Mouse (Mus musculus) left cerebral cortex, adult 9 months (tissue): Measurements from ENCODE around the gene Mlkl.

Experiments used
- DNase-seq, 2 experiments: peaks; one replicate each; pipeline ENCODE4 v3.0.0; 2022; ENCODE audit warnings: low spot score in 2 of 2

The Mlkl gene

GRCm38 (mm10) chr8:111337890-111338347 lies at the start of gene Mlkl:
Mlkl (minus strand) TSS chr8:111338177.
- no peak for DNase-seq

DNA sequence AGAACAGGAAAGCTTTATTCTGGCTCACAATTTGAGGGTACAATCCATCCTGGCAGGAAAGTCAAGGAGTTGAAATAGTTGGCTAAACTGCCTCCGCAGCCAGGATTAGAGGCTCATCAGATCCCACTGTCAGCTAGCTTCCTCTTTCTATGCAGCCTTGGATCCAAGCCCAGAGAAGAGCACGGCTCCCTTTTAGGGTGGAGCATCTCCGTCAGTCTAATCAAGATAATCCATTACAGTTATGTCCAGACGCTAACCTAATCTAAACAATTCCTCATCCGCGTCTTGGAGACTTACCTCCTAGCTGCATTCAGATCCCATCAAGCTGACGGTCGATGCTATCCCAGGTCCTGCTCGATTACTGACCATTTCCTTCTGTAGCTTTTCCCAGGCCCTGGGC lies 47.9 kb upstream of the Mlkl start:
- no peak for DNase-seq

GRCm38 (mm10) chr8:111384628-111385027 lies 46.7 kb upstream of the Mlkl start:
- DNase-seq = no peak

- peak in 1 of 2 experiments; percentile 34 for DNase-seq
Observed at GRCm38 (mm10) chr8:111375192-111375591, 37.2 kb upstream of the Mlkl start.

DNA sequence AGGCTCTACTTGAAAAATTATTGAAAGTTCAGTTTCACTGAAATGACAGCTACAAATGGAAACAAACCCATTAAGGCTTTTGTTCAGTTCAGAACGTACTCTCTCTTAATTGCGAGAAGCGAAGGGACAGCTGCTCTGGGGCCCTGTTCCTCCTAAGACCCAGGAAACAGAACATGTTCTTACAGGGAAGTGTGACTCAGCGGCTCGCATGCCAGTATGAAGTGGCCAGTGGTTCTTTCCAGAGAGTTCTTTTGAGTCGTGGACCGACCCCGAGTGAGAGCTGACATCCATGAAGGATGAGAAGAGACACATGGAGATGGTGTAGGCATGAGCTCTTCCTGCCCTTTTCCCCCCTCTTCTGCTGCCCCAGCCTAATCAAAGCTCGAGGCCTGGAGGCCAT lies 31.7 kb upstream of the Mlkl start:
- no peak for DNase-seq

- no peak for DNase-seq
Observed at GRCm38 (mm10) chr8:111367350-111367749, 29.4 kb upstream of the Mlkl start.

DNA sequence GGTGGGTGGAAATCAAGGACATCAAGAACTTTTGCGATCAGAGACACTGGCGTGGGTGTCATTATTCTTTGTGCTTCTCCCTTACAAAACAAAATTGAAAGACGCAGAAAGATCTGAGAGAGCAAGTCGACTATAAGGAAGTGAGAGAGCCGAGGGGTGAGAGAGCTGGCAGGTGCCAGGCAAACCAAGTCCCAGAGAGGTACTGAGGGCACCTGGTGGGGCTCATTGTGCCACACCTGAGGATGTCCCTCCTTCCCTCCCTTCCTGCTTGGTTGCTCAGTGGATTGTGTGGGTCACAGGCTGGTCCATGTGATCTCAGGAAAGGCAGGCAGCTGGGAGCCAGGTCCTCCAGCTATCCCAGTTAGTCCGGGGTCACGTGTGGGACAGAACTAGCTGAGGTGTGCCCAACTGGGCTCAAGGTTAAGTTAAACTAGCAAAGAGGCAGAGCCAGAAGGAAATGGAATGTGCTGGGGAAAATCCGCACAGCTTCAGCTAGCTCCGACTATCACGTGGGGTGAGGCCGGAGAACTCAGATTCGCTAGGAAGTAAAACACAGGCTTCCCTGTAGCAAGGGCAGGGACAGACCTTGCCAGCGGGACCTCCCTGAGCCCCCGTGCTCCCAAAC lies 28.7 kb upstream of the Mlkl start:
- no peak for DNase-seq

DNA sequence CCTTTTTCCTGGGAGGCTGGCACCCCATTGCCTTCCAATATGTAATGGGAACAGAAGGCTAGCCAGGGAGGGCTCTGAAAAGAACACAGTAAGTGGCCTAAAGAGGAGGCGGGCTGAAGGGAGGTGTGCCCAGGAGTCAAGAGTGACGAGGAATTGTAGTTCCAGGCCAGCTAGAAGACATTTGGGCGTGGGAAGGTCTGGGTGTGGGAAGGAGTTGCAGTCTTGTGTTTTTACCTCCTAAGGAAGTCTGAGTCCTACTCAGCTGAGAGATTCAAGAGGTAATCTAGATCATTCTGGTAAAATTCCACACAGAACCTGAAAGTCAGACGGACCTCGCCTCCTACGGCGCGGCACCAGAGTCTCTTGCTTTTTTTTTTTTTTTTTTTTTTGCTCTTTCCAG lies 25.5 kb upstream of the Mlkl start:
- DNase-seq = no peak

DNA sequence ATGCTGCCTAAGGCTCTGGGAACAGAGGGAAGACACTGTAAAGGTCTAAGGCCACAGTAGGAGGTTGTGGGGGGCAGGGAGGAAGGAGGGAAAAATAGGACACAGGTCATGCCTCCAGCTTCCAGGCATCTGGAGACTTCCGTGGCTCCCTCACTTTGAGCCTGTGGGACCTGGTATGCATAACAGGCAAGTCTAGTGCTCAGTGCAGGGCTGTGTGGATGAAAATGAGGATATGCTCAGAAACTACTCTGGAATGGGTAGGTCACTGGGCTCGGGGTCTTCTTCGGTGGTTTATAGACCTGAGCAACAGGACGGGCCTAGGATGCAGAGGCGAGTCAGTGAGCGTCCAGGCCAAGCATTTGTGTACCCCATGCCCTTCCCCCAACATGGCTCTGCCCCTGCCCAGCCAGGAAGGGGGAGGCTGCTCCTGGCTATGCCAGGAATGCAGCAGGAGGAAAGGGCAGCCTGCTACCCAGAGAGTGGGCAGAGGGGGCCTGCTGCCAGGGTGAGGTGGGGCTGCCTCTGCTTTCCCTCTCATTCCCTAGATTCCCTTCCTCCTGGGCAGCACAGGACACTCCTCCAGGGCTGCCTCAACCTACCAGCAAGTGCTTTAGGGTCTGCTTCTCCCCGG lies 22.7 kb upstream of the Mlkl start:
- DNase-seq = no peak

GRCm38 (mm10) chr8:111359936-111360335 lies 22.0 kb upstream of the Mlkl start:
- no peak for DNase-seq

DNA sequence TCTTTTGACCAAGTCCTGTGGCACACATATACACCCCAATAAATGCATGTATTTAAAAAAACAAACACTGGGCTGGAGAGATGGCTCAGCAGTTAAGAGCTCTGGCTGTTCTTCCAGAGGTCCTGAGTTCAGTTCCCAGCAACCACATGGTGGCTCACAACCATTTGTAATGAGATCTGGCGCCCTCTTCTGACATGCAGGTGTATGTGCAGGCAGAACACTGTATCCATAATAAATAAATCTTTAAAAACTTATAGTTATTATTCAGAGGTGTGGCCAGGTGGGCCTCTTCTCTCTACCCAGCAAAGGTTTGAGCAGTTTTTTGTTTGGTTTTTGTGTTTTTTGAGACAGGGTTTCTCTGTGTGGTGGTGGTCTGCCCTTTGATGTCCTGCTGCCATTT lies 20.9 kb upstream of the Mlkl start:
- no peak for DNase-seq

GRCm38 (mm10) chr8:111357433-111357832 lies 19.5 kb upstream of the Mlkl start:
- no peak for DNase-seq

- peak; percentile 66 to 71 for DNase-seq
Observed at GRCm38 (mm10) chr8:111353497-111353896, 15.5 kb upstream of the Mlkl start.

GRCm38 (mm10) chr8:111352289-111352688 lies 14.3 kb upstream of the Mlkl start:
- DNase-seq = no peak

DNA sequence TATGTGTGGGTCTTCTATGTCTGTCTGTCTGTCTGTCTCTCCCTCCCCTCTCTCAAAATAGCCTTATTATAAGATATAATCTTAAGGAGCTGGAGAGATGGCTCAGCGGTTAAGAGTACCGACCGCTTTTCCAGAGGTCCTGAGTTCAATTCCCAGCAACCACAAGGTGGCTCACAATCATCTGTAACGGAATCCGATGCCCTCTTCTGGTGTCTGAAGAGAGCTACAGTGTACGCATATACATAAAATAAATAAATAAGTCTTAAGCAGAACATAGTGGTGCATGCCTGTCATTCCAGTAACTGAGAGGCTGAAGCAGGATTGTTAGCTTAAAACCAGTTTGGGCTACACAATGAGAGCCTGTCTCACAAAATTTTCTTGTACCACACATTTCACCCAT lies 12.6 kb upstream of the Mlkl start:
- DNase-seq = no peak

- peak in 1 of 2 experiments; percentile 89 for DNase-seq
Observed at GRCm38 (mm10) chr8:111343225-111343624, 5.2 kb upstream of the Mlkl start.

DNA sequence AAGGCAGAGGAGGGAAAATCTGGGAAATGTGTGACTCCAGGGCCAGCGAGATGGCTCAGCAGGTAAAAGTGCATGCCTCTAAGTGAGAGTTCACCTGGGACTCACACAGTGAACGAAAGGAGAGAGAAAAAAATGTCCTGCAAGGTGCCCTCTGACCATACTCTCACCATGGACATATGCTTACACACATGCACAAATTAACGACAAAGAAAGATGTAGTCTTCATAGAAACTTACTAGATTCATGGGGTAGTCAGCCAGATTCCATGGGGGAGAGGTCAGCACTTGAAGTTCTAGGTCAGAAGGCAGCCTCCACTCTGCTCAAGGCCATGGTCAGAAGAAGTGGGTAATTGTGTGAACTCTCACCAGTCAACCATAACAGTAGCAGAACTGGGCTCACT lies 2.2 kb upstream of the Mlkl start:
- DNase-seq = no peak

GRCm38 (mm10) chr8:111338370-111339208 lies 612 bp upstream of the Mlkl start:
- DNase-seq = no peak

- no peak for DNase-seq
Observed at GRCm38 (mm10) chr8:111337311-111337889, 577 bp downstream of the Mlkl start.

- DNase-seq = no peak
Observed at GRCm38 (mm10) chr8:111336692-111337091, 1.3 kb downstream of the Mlkl start.

GRCm38 (mm10) chr8:111325222-111325790 lies 12.7 kb downstream of the Mlkl start:
- DNase-seq = no peak

DNA sequence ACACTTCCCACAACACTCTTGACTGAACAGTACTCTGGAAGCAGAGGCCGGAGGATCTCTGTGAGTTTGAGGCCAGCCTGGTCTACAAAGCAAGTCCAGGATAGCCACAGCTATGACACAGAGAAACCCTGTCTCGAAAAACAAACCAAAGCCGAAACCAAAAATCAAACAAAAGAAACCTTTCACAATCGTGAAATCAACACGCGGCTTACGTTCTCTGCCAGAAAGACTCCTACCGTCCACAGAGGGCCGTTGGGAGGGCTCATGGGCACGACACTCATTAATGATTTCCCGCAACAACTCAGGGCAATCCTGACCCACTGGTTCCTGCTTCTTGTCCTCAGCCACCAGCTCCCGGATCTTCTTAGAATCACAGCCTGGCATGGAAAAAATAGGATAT lies 23.2 kb downstream of the Mlkl start:
- no peak for DNase-seq
